Mouse (Mus musculus) Muller cell, postnatal 12 days (primary cell): ENCODE data around the gene Npas2.
A peak's percentile ranks its signal among the peaks of the same experiment; 100 is the strongest.

Experiments used
- DNase-seq: peaks from one replicate; pipeline ENCODE4 v3.0.0-alpha.2; 2015; ENCODE audit errors: inconsistent ontology term

Gene Npas2

DNA sequence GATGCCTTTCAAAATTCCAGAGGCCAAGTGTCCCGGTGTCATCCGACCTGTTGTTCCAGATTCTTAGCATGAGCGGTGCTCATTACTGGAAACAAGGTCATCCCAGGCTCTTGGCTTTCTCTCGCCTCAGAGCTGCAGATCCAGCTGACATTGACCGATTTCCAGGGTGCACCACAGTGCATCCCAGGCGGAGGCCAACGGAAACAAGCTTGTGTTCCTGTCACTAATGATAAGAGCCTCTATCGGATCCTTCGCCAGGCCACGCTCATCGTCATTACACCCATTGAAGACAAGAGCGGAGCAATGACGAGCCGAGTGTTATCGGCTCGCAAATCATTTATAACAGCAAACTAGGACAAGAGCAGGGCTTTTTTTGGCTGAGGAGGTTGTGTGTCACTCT is 91.3 kb downstream of the Npas2 start:
- DNase-seq = peak; percentile 82

DNA sequence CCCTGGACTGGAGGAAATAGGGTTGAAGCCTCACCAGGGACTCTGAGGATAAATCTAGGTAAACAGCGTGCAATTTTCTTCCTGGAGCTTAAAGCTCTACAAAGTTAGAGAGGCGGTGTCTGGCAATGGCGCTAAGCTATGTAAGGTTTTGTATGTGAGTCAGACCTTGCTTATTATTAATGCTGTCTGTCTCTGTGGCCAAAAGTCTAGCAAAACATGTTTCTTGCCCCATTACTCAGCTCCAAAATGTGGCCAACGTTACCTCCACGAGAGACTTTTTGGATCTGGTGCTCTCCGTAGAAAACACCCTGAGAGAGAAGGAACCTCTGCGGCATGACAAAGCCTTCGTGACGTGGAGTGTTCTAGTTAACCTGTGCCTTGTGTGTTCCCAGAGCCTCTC is 93.5 kb downstream of the Npas2 start:
- no peak for DNase-seq

DNA sequence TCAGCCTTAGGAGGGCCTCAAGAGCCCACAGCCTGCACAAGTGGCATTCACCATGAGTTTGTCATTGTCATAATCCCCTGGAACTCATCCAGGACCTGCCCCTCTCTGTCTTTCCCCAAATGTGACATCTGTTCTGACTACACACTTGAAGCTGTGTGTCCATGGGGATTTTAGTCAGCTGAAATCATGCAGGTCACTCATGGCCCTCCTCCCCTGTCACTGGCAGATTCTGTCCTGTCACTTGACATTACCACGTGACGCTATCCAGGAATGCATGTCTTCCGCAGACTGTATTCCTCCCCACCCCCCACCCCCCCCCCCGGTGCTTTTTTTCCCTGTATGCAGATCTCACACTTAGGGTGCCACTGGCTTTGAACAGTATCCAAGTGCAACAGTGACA is 94.3 kb downstream of the Npas2 start:
- DNase-seq = no peak

DNA sequence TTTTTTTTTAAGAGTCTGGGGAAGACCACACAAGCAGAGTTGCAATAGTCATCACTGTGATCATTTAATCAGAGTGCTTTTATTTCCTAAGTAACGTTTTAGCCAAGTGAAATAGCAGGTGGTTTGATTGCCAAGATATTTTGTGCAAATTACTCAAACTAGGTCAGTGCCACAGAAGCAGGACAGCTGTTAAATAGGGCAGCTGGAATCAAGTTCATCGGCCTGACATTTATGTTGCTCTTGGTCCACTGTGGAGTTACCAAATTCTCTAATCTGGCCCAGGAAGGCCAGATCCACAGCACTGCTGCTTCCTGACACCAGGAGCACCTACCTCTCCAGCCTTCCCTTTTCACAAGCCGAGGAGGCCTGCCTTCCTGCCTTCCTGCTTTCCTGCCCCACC is 94.9 kb downstream of the Npas2 start:
- peak; percentile 26 for DNase-seq

DNA sequence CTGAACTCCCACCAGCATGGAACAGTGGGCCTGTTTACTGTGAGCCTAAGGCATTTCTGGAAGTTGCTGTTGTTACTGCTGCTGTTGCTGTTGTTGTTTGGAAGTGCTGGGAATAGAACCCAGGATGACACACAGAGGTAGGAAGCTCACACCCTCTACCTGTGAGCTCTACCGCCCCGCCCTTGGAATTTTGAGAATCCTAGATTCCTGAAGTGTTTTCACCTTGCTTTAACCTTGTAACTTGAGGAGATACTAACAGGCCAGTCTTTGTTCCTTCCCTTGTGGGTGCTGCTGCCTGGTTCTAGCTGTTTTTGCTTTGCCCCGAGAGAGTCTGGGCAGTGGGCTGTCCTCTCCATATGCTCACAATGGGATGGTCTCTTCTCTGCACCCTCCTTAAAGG is 98.5 kb downstream of the Npas2 start:
- DNase-seq = no peak

DNA sequence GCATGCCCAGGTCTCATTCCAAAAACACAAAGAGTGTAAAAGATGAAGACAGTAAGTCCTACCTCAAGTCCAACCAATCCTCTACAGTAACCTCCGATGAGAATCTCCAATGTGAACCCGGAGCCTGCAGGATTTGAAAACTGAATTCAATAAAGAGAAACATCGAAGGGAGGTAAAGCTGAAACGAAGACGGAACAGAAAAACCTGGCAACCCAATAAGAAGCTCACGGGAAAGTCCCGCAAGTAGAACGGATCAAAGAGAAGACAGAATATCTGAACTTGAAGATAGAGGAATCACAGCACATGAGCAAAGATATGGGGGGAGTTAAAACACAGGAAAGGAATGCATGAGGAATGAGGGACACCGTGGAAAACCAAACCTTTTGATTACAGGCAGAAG is 104.8 kb downstream of the Npas2 start:
- DNase-seq = no peak

DNA sequence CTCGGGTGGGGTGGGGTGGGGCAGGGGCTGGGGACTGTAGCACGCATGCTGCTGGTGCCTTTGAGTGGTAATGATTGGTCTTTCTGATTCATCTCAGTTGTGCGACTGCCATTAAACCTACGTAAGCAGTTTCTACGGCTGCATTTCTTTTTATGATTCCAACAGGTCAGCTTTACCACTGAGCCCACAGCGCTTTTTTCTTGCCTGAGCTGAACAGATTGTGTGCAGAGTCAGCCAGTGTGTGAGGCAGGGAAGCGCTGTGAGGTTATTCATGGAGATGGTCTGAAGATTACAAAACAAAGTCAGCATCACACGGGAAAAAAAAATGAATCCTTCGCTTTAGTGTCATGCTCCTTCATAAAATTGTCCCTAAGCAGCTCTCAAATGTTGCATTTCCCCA is 106.7 kb downstream of the Npas2 start:
- no peak for DNase-seq

DNA sequence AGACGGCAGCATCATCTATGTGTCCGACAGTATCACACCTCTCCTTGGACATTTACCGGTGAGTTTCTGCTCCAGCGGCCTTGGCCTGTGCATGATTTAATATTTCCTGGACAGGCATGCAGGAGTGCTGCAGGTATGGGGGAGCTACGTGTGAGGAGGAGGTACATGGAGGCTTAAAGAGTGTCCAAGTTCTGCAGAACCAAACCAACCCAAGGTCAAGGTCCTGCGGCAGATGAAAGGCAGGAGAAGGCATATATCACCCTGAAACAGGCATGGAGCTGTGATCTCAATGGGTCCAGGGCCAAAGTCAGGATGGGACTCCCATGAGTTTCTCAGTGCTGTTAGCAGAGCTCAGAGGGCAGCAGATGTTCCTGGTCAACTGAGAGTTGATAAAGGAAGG is 107.1 kb downstream of the Npas2 start:
- DNase-seq = no peak

DNA sequence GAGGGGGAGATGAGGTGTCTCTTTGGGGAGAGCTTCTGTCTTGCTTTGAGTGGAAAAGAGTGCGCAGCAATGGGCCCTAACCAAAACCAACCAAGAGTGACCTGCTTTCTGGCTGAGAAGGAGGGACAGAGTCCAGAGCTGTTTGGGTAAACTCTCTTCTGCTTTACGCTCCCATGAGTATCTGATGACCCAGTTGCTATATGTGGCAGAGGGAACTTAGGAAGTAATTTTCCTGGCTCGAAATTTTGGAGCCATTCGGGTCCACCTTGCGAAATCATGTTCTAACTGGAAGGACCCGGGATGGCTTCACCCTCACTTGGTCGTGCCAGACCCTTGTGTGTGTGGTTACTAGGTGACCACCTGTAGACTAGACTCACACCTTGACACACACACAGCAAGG is 108.7 kb downstream of the Npas2 start:
- no peak for DNase-seq

DNA sequence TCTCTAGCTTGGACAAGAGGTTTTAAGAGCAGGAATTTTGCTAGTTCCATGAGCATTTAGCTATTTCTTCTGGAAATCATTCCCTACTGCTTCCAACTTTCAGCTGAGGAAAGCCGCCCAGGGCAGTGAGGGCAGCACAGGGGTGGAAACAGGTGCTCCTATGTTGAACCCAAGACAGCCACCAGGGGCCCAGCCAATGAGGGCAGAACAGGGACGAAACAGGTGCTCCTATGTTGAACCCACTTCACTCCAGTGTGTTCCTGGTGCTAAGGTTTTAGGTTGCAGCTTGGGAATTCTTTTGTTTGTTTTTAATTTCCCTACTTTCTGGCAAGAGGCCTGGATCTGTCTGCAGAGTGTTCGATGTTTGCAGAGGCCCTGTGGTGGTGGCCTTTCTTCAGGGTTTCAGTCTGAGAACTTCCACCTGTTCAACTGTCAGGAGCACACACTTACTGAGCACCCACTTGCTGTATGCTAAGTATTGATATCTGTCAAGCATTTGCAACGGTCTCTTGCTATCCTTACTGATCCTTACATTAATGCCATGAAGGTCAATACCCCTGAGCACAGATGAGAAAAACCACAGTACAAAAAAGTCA is 109.6 kb downstream of the Npas2 start:
- no peak for DNase-seq

DNA sequence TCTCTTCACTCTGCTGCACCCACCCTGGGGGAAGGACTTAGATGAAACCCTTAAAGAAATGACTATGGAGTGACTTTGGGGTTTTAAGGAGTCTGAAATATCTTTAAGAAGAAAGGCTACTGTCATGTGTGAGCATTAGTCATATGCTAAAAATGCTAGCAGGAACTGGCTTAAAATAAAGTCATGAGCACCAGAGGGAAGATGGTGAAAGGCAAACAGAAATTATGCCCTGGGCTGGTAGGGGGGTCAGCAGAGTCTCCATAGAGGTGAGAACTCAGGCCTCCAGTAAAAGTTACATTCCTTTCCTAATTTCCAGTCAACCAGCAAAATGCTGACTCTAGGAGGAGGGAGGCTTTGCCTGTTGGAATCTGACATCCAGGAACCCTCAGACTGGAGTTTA is 113.8 kb downstream of the Npas2 start:
- no peak for DNase-seq

DNA sequence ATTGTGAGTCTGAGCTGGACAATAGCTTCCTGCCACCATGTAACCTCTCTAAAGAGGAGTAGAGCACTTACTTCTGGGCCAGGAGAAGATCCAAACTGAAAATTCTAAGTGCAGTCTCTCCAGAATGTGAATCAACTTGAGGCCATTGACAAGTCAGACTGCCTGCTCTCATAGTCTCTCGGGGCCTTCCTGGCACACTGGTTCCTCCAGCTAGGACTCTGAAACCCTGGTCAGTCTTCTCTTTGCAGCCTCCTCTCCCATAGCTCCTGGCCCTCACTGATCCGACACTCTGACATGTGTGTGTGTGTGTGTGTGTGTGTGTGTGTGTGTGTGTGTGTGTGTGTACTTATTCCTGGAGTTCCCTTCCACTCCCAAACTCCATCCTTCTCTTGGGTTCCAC is 114.4 kb downstream of the Npas2 start:
- no peak for DNase-seq

DNA sequence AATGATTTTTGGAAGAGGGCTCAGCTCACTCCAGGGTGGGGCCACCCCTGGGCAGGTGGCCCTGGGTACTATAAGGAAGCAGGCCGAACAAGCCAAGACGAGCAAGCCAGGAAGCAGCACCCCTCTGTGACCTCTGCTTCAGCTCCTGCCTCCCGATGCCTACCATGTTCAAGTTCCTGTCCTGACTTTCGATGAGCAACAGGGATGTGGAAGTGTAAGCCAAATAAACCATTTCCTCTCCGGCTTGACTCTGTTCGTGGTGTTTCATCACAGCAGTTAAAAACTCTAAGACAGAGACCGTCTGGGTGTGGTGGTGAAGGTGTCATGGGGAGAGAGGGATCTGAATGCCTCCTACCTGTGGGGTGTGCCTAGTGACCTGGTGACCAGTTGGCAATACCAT is 116.0 kb downstream of the Npas2 start:
- no peak for DNase-seq

DNA sequence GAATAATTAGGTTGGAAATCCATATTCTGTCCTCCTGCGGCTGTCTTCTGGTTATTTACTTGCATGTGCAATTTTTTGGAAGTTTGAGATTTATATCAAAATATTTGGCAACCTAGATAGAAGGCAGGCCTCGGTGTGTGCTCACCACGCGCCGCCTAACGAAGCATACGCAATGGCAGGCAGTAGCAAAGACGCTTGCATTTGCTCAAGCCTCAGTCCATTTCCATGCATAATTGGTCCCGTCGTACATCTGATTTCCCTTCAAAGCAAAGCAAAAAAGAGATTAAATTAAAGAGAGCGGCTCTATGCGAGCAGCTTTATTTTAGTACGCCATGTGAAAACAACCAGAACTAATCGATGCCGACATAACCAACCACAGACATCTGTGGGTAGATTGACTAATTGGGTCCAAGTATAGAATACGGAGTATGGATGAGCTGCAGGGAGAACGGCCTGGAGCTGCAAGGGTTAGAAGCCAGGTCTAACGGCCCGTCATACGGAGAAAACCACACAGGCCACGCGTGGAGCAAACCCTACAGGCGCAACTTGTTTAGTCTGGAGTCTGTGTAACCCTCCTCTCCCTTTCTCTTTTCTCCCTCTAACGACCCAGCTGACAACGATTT is 118.9 kb downstream of the Npas2 start:
- DNase-seq = peak; percentile 84

DNA sequence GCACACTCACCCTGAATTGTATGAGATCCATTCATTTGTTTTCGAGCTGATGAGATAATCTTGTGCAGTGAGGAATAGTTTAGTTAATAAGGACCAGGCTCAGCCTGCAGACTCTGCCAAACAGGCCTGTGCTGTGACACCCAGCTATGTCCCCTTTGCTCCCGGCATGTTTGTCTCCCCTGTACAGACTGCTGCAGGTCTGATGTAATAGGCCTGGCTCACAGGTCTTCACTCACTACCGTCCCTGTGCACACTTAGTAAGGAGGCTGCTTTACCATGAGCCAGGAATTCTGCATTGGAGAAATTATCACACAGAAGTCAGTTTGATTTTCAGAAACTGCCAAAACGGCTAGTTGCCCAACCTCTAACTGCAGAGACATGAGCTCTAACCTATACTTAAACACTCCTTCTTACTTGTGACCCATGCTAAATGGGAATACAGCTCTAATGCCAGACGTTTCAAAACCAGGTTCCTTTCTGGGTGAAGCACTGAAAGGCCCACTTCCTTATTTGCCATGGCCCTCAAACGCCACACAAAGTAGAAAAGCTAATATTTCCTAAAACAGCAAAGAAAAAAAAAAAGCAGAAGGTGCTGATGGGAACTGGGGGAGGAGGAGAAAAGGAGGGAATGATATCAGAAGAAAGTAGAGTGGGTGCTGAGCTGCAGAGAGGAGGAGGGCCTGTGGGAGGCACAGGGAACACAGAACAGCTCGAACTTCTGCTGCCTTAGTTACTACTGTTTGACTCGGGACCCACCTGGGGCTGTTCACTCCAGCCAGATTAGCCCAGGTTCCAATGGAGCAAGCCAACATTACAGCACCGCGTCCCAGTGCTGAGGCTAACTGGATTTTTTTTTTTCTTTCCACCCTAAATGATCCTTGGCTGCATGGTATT is 120.1 kb downstream of the Npas2 start:
- peak; percentile 45 for DNase-seq

DNA sequence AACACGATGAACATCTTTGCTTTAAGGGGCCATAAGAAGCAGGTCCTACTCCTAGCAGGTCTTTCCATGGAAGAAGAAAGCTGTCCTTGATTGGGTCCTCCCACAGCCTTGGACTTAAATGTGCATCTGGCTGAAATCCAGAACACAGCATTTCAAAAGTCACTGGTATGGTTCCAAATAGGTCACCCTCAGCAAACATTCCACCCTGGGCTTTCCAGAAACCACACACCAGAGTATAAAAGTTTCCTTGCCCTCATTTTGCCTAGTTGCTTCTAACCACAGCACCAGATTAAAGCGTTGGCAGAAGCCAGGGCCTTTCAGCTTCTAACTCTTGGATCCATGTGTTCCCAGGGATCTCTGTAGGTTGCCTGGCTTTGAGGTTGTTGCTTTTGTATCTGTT is 124.4 kb downstream of the Npas2 start:
- DNase-seq = peak; percentile 88

DNA sequence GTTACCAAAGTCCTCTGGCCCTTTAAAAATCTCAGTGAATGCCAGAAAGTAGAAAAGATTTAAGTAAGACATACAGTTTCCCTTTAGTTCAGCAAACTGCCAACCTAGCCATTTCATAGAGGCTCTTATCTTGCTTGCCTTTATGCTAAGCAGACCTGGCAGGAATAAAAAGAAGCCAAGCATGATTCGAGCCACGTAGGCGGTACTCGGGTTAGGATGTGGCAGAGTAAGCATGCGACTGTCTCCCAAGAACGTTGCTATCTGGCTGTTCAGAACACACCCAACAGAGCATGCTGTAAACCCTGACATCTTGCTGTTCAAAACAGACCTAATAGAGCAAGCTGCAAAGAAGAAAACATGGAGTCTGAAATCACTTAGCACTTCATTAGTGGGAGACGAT is 125.3 kb downstream of the Npas2 start:
- DNase-seq = no peak

DNA sequence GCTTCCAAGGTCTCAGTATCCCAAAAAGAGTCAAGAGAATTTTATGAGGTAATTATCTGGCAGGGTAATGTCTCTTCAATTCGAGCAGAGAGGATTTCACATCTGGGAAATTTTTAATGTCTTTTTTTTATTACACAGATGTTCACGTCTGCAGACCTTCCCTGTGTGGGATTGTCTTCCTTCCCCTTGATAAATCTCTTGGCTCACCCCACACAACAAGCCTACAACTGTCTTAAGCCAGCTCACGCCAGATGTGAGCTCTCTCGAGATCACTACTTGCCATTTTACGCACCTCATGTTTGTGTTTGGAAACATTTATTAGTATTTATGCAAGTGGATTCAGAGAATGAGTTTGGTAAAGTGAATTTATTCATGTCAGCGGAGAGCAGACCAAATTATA is 128.4 kb downstream of the Npas2 start:
- no peak for DNase-seq

DNA sequence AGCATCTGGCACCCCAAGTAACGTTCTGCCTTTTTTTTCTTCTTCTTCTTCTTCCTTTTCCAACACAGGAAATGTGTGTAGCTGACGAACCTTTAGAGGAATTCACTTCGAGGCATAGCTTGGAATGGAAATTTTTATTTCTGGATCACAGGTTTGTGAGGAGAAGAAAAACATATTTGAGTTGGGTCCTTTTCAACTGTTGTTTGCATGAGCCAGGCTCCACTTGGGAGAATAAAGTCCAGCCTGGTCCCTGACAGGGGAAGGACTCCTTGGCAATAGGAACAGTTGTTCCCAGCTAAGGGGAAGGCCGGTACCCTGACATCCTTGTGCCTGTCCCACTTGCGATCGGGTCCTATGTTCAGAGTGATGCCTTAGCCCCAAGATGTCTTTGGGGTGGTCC is 131.7 kb downstream of the Npas2 start:
- no peak for DNase-seq

DNA sequence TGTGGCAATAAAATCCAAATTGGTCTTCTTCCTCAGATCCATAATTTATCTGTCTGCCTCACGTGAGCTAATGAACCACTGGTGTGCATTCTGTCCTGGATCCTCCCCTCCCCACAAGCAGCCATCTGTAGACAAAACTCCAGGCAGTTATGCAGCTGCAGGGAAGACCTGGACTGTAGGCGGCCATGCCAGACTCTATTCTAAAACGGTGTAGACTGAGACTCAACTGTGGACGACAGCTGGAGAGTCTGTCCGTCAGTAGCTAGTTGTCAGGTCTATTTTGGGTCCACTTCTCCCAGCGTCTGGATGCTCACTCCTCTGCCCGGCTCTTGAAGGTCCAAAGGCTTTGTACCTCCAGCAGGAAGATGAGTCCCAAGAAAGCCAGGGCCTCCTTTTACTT is 134.0 kb downstream of the Npas2 start:
- no peak for DNase-seq

DNA sequence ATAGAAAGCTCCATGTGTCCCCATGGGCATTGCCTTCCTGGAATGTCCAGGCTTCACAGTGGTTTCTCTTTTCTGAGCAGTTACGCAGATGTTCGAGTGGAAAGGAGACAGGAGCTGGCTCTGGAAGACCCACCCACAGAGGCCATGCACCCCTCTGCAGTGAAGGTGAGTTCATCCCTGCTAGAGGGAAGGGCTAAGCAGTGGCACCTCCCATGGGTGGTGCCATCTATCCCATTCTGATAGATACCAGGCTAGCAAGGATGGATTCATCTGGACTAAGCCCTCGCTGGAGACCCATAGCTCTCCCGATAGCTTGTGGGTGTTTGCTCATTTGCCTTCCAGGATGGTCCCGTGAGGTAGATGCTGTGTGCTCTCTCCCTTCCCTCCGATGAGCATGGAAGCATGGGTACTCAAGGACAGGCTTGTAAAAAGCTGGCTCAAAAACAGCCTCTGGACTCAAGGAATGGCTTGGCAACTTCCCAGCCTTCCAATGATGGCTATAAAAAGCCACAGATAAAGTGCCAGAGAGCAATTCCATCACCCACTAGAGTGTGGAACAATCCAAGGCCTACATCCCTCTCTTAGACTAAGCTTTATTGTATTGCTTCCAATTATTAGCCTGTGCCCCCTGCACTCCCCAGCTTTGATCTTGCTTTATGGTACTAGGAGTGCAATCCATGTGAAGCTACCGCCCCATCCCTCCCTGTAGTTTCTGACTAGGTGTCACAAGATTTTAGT is 137.5 kb downstream of the Npas2 start:
- DNase-seq = peak; percentile 31

DNA sequence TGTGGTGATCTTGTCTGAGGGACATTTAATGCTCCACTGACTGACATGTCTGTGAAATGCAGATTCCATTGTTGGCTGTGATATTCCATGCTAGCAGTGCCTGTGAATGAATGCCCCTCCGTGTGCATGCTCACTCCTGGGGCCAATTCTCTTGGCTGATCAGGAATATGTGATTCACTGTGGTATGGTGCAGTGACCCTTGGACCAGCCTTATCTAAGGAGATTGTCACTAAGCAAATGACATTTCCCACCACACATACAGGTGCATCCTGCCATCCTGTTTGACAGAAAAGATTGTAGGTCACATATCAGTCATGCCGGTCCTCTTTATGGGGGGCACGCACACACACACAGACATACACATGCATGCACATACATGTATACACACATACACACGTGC is 138.9 kb downstream of the Npas2 start:
- DNase-seq = no peak
